Mouse (Mus musculus): ENCODE data around the gene Psg16. TPM values are rescaled to one million over a fixed set of nuclear protein-coding genes. Genes with fewer than 3 reads are reported as not detected.
A peak's percentile ranks its signal among the peaks of the same experiment; 100 is the strongest.

Psg16 gene
- polyA plus RNA-seq, 1 experiment from 2014 or later: 0.19 TPM

GRCm38 (mm10) chr7:17055287-17055946 lies 18.4 kb upstream of the Psg16 start:
- no peaks in the 10 kb centered on the region for H3K27me3 ChIP-seq (ENCODE audit: insufficient read depth, low read length)
- H3K36me3 ChIP-seq (ENCODE audit: insufficient read depth, low read length): peaks cover 22% of the 10 kb centered on the region
- H3K4me1 ChIP-seq (ENCODE audit: insufficient read depth, low read length): peaks cover 45% of the 10 kb centered on the region
- peaks cover 3% of the 10 kb centered on the region; the same call in 1 of the 2 replicates for H3K9me3 ChIP-seq (ENCODE audit: low read length)
- whole genome bisulfite sequencing: 92% methylated on average over 4 of the region's 4 CpGs
- no peak for ATAC-seq (ENCODE audit: low FRiP score, low TSS enrichment)
- H3K4me2 ChIP-seq (replicated peaks; ENCODE audit: low read depth, low read length): peak overlapping the region; percentile 89
- no peak overlapping the region for H3K9ac ChIP-seq (replicated peaks; ENCODE audit: low read length)
- peak overlapping the region; percentile 63 for H3K4me3 ChIP-seq (ENCODE audit: low read length)
- H3K27ac ChIP-seq (ENCODE audit: low read length): peak overlapping the region; percentile 65; the same call in 1 of the 2 replicates

GRCm38 (mm10) chr7:17056081-17056581 lies 17.7 kb upstream of the Psg16 start:
- Histone ChIP-seq H3K4me1 (ENCODE audit: insufficient read depth, low read length) (peaks cover 52% of the 10 kb centered on the region), H3K9me3 (ENCODE audit: low read length) (peaks cover 3% of the 10 kb centered on the region; the same call in 1 of the 2 replicates), H3K27me3 (ENCODE audit: insufficient read depth, low read length) (no peaks in the 10 kb centered on the region), H3K27ac (ENCODE audit: low read length) (peak overlapping the region; percentile 97), H3K4me3 (ENCODE audit: low read length) (peak overlapping the region; percentile 63), H3K4me2 (replicated peaks; ENCODE audit: low read depth, low read length) (peak overlapping the region; percentile 89), H3K36me3 (ENCODE audit: insufficient read depth, low read length) (peaks cover 16% of the 10 kb centered on the region), H3K9ac (replicated peaks; ENCODE audit: low read length) (peak overlapping the region; percentile 77)
- ATAC-seq (ENCODE audit: low FRiP score, low TSS enrichment): peak; percentile 80
- 0% methylated on average over 42 of the region's 42 CpGs for WGBS

GRCm38 (mm10) chr7:17056601-17057523 lies 17.0 kb upstream of the Psg16 start:
- H3K36me3 ChIP-seq (ENCODE audit: insufficient read depth, low read length): peaks cover 16% of the 10 kb centered on the region
- peak overlapping the region; percentile 77 for H3K9ac ChIP-seq (replicated peaks; ENCODE audit: low read length)
- no peaks in the 10 kb centered on the region for H3K27me3 ChIP-seq (ENCODE audit: insufficient read depth, low read length)
- WGBS: 29% methylated on average over 14 of the region's 14 CpGs
- H3K4me2 ChIP-seq (replicated peaks; ENCODE audit: low read depth, low read length): peak overlapping the region; percentile 89
- H3K4me1 ChIP-seq (ENCODE audit: insufficient read depth, low read length): peaks cover 54% of the 10 kb centered on the region
- peak overlapping the region; percentile 63 for H3K4me3 ChIP-seq (ENCODE audit: low read length)
- peaks cover 3% of the 10 kb centered on the region; the same call in 1 of the 2 replicates for H3K9me3 ChIP-seq (ENCODE audit: low read length)
- peak; percentile 18; the same call in 1 of the 2 replicates for ATAC-seq (ENCODE audit: low FRiP score, low TSS enrichment)
- H3K27ac ChIP-seq (ENCODE audit: low read length): peak overlapping the region; percentile 97

GRCm38 (mm10) chr7:17058071-17058689 lies 15.7 kb upstream of the Psg16 start:
- H3K27ac ChIP-seq (ENCODE audit: low read length): peak overlapping the region; percentile 99
- H3K27me3 ChIP-seq (ENCODE audit: insufficient read depth, low read length): no peaks in the 10 kb centered on the region
- H3K9me3 ChIP-seq (ENCODE audit: low read length): peaks cover 3% of the 10 kb centered on the region; the same call in 1 of the 2 replicates
- peaks cover 60% of the 10 kb centered on the region for H3K4me1 ChIP-seq (ENCODE audit: insufficient read depth, low read length)
- peak overlapping the region; percentile 59 for H3K9ac ChIP-seq (replicated peaks; ENCODE audit: low read length)
- WGBS: 3% methylated on average over 16 of the region's 16 CpGs
- peak overlapping the region; percentile 23 for H3K4me3 ChIP-seq (ENCODE audit: low read length)
- H3K4me2 ChIP-seq (replicated peaks; ENCODE audit: low read depth, low read length): peak overlapping the region; percentile 86
- ATAC-seq (ENCODE audit: low FRiP score, low TSS enrichment): peak; percentile 84
- peaks cover 15% of the 10 kb centered on the region for H3K36me3 ChIP-seq (ENCODE audit: insufficient read depth, low read length)

DNA sequence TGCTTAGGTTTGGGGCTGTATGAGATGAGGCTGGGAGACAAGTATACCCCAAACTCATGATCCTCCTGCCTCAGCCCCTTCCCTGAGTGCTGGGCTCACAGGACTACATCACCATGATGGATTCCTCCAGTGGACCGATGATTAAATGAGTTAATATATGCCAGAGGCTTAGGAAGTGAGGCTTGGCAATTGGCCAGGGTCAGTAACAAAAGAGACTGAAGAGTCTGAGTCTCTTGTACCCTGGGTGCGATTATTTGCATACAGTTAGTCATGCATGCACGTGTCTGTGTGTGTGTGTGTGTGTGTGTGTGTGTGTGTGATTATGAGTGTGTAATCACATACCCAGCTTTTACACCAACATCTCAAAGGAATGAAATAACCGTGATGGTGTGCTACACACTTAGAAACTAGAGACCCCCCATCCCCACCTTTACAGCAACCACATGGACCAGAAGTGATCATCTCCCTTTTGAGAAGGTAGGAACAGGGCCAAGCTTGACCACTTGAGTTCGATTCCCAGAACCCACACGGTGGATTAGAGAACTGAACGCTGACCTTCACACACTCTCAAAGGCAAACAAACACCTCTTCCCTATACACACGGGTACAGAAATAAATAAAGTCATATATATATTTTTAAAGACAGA lies 14.9 kb upstream of the Psg16 start:
- ATAC-seq (ENCODE audit: low FRiP score, low TSS enrichment): peak; percentile 10; the same call in 1 of the 2 replicates

GRCm38 (mm10) chr7:17059463-17059844 lies 14.4 kb upstream of the Psg16 start:
- Histone ChIP-seq H3K27ac (ENCODE audit: low read length) (peak overlapping the region; percentile 99), H3K27me3 (ENCODE audit: insufficient read depth, low read length) (no peaks in the 10 kb centered on the region), H3K9ac (replicated peaks; ENCODE audit: low read length) (peak overlapping the region; percentile 50), H3K9me3 (ENCODE audit: low read length) (no peaks in the 10 kb centered on the region), H3K4me1 (ENCODE audit: insufficient read depth, low read length) (peaks cover 61% of the 10 kb centered on the region), H3K4me3 (ENCODE audit: low read length) (peak overlapping the region; percentile 56), H3K4me2 (replicated peaks; ENCODE audit: low read depth, low read length) (peak overlapping the region; percentile 86), H3K36me3 (ENCODE audit: insufficient read depth, low read length) (peaks cover 5% of the 10 kb centered on the region; the same call in 1 of the 2 replicates)
- ATAC-seq (ENCODE audit: low FRiP score, low TSS enrichment): no peak
- WGBS: 60% methylated on average over 3 of the region's 3 CpGs

More for the DNA sequence above, 14.9 kb upstream of the Psg16 start:
- H3K9ac ChIP-seq (replicated peaks; ENCODE audit: low read length): peak overlapping the region; percentile 59
- peaks cover 8% of the 10 kb centered on the region; the same call in 1 of the 2 replicates for H3K36me3 ChIP-seq (ENCODE audit: insufficient read depth, low read length)
- H3K4me1 ChIP-seq (ENCODE audit: insufficient read depth, low read length): peaks cover 61% of the 10 kb centered on the region
- peak overlapping the region; percentile 56 for H3K4me3 ChIP-seq (ENCODE audit: low read length)
- 38% methylated on average over 8 of the region's 8 CpGs for WGBS
- H3K4me2 ChIP-seq (replicated peaks; ENCODE audit: low read depth, low read length): peak overlapping the region; percentile 86
- H3K27ac ChIP-seq (ENCODE audit: low read length): peak overlapping the region; percentile 99
- no peaks in the 10 kb centered on the region for H3K9me3 ChIP-seq (ENCODE audit: low read length)
- H3K27me3 ChIP-seq (ENCODE audit: insufficient read depth, low read length): no peaks in the 10 kb centered on the region

- Histone ChIP-seq H3K36me3 (ENCODE audit: insufficient read depth, low read length) (no peaks in the 10 kb centered on the region), H3K27ac (ENCODE audit: low read length) (peak overlapping the region; percentile 99), H3K27me3 (ENCODE audit: insufficient read depth, low read length) (no peaks in the 10 kb centered on the region), H3K4me3 (ENCODE audit: low read length) (peak overlapping the region; percentile 56), H3K4me2 (replicated peaks; ENCODE audit: low read depth, low read length) (peak overlapping the region; percentile 86), H3K4me1 (ENCODE audit: insufficient read depth, low read length) (peaks cover 61% of the 10 kb centered on the region), H3K9ac (replicated peaks; ENCODE audit: low read length) (peak overlapping the region; percentile 64), H3K9me3 (ENCODE audit: low read length) (no peaks in the 10 kb centered on the region)
- 37% methylated on average over 9 of the region's 9 CpGs for WGBS
- ATAC-seq (ENCODE audit: low FRiP score, low TSS enrichment): peak; percentile 20
Measured at GRCm38 (mm10) chr7:17060031-17060781, 13.6 kb upstream of the Psg16 start.

DNA sequence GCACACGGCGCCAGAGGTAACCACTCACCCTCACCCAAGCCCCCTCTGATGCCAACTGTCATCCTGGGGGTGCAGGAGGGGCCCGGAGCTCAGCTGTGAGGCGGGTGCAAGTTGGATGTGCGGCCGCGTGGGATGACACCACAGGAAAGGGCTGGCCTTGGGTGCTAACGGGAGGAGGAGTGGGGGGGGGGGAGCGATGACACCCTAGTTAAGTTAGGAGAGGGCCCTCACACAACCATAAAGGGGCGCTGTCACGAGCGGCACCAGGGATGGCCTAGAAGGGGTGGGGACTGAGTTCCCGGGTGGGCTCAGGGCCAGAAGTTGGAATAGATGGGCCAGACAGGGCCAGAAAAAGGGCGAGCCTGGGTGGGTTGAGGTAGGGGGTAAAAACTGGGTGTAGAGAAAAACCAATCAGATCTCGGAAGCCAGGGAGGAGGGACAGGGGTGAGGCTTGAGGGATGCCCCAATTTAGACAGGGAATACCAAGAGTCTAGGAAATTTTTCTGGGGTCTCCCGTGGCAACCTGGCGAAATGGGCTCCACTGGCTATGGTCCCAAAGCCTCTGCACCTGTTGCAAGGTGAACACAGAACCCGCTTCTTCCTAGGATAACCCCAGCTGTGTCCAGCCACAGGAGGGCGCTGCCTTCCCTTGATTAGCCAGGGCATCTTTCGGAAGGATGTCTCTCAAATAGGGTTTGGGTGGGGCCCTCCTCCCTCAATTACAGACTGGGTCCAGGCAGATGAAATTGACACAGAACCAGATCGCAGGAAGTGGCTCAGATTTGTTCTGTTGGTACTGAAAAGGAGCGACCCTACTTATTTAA lies 12.8 kb upstream of the Psg16 start:
- H3K9ac ChIP-seq (replicated peaks; ENCODE audit: low read length): peak overlapping the region; percentile 75
- H3K36me3 ChIP-seq (ENCODE audit: insufficient read depth, low read length): no peaks in the 10 kb centered on the region
- peak overlapping the region; percentile 86 for H3K4me2 ChIP-seq (replicated peaks; ENCODE audit: low read depth, low read length)
- no peak for ATAC-seq (ENCODE audit: low FRiP score, low TSS enrichment)
- 76% methylated on average over 22 of the region's 22 CpGs for WGBS
- H3K9me3 ChIP-seq (ENCODE audit: low read length): no peaks in the 10 kb centered on the region
- peak overlapping the region; percentile 56 for H3K4me3 ChIP-seq (ENCODE audit: low read length)
- peaks cover 56% of the 10 kb centered on the region for H3K4me1 ChIP-seq (ENCODE audit: insufficient read depth, low read length)
- peak overlapping the region; percentile 99 for H3K27ac ChIP-seq (ENCODE audit: low read length)
- H3K27me3 ChIP-seq (ENCODE audit: insufficient read depth, low read length): no peaks in the 10 kb centered on the region
